Mouse (Mus musculus) MEL (cell line): ENCODE measurements around the gene Dcst1.

Experiments
- CHD1 ChIP-seq: IDR thresholded peaks from 2 replicates; pipeline ENCODE4 v1.6.1; 2012; ENCODE audit warnings: low read depth, mild to moderate bottlenecking, inconsistent platforms, low read length, improper control_type of control experiment
- CTCF ChIP-seq, 3 experiments: IDR thresholded peaks in 2 of 3; conservative IDR thresholded peaks in 1 of 3; 2 replicates each; pipeline ENCODE4 v1.5.1; 2011 to 2012; ENCODE audit warnings: low read length in 3 of 3, low read depth in 2 of 3, mild to moderate bottlenecking in 2 of 3, improper control_type of control experiment in 1 of 3, inconsistent platforms in 1 of 3, mixed read lengths in 1 of 3, moderate library complexity in 1 of 3; ENCODE audit not compliant: control insufficient read depth in 1 of 3, insufficient read depth in 1 of 3, poor library complexity in 1 of 3, severe bottlenecking in 1 of 3
- EP300 ChIP-seq, 2 experiments: IDR thresholded peaks; 2 replicates each; pipeline ENCODE4 v1.6.1; 2011; ENCODE audit warnings: improper control_type of control experiment in 2 of 2, low read length in 2 of 2, low read depth in 1 of 2, mild to moderate bottlenecking in 1 of 2
- JUND ChIP-seq: IDR thresholded peaks from 2 replicates; pipeline ENCODE4 v1.6.1; 2011; ENCODE audit warnings: low read depth, mild to moderate bottlenecking, improper control_type of control experiment, low read length
- MEF2A ChIP-seq: IDR thresholded peaks from 2 replicates; pipeline ENCODE4 v1.6.1; 2014; ENCODE audit warnings: low read depth, mild to moderate bottlenecking, inconsistent platforms, low read length, improper control_type of control experiment; ENCODE audit not compliant: poor library complexity, insufficient replicate concordance, severe bottlenecking; ENCODE audit errors: extremely low read depth
- POLR2A ChIP-seq, 2 experiments: IDR thresholded peaks; 2 replicates each; pipeline ENCODE4 v1.6.1; 2011 to 2012; ENCODE audit warnings: low read length in 2 of 2, mild to moderate bottlenecking in 2 of 2, control low read depth in 1 of 2, improper control_type of control experiment in 1 of 2, low read depth in 1 of 2, moderate library complexity in 1 of 2; ENCODE audit not compliant: control insufficient read depth in 1 of 2, insufficient read depth in 1 of 2, poor library complexity in 1 of 2

DNA sequence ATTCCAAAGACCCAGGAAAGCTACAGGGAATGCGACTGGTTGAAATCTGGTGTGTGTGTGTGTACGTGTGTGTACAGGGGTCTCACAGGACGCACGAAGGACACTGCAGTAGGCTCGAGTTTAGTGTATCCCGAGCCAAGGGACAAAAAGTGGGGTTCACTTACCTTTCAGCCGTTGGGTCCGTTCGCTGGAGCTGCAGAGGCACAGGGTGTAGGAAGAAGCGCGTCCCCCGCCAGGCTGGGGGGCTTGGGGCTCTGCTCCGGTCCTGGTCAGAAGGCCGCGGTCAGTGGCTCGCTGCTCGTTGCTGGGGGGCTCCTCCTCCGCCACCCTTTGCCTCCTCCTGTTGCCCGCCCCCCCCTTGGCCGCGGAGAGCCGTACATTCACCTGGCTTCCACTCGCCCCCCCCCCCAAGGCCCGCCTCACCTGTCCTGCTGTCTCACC, 27.8 kb upstream of the Dcst1 start:
- no peak for TF ChIP-seq CHD1
- no peak for TF ChIP-seq MEF2A
- no peak for TF ChIP-seq CTCF (IDR thresholded peaks at IDR 0.05 in 2 of 3, conservative IDR thresholded peaks at IDR 0.05 in 1 of 3; ENCODE audit: control insufficient read depth in 1 of 3, insufficient read depth in 1 of 3, low read depth in 2 of 3, low read length in 3 of 3, poor library complexity in 1 of 3, severe bottlenecking in 1 of 3)
- no peak for TF ChIP-seq POLR2A (IDR thresholded peaks at IDR 0.05; ENCODE audit: control insufficient read depth in 1 of 2, insufficient read depth in 1 of 2, low read depth in 1 of 2, low read length in 2 of 2, poor library complexity in 1 of 2)
- no peak for TF ChIP-seq JUND
- TF ChIP-seq EP300 (IDR thresholded peaks at IDR 0.05; ENCODE audit: low read depth in 1 of 2, low read length in 2 of 2) = no peak
